Mouse (Mus musculus) CH12.LX (cell line): Measurements from ENCODE around the gene Eif4e1b. TPM values are rescaled to one million over a fixed set of nuclear protein-coding genes. Genes with fewer than 3 reads are reported as not detected.

Source experiments
- DNase-seq: peaks from one replicate; pipeline ENCODE4 v3.0.0-alpha.2; 2013; ENCODE audit errors: extremely low read depth
- H3K27ac ChIP-seq: 2 replicates; pipeline ENCODE4 v1.5.1; 2012; ENCODE audit warnings: low read depth, mild to moderate bottlenecking, control low read depth, moderate library complexity; ENCODE audit not compliant: insufficient read depth
- H3K27me3 ChIP-seq: replicated peaks from 2 replicates; pipeline ENCODE3; 2012; ENCODE audit warnings: inconsistent platforms
- H3K36me3 ChIP-seq, 2 experiments: replicated peaks in 1 of 2; 2 replicates each; pipeline versions ENCODE3 to v1.6.1; 2012; ENCODE audit warnings: inconsistent platforms in 1 of 2, low read length in 1 of 2, mild to moderate bottlenecking in 1 of 2, mixed read lengths in 1 of 2, moderate library complexity in 1 of 2; ENCODE audit not compliant: control insufficient read depth in 1 of 2, insufficient read depth in 1 of 2
- H3K4me1 ChIP-seq, 2 experiments: 2 replicates each; pipeline ENCODE4 v1.6.1; 2012; ENCODE audit warnings: inconsistent platforms in 1 of 2, moderate library complexity in 1 of 2; ENCODE audit not compliant: insufficient read depth in 2 of 2, control insufficient read depth in 1 of 2
- H3K4me2 ChIP-seq: 2 replicates; pipeline ENCODE4 v1.6.1; 2012; ENCODE audit warnings: low read depth, mild to moderate bottlenecking, control low read depth; ENCODE audit not compliant: poor library complexity, insufficient read depth, severe bottlenecking
- H3K4me3 ChIP-seq, 3 experiments: fragments of 150-350 bp in 1 of 3; sonication (generic) in 1 of 3; replicated peaks in 1 of 3; 2 replicates each; pipeline versions ENCODE3 to v1.5.1; 2011 to 2012; ENCODE audit warnings: low read depth in 2 of 3, low read length in 2 of 3, mild to moderate bottlenecking in 2 of 3, moderate library complexity in 2 of 3, control low read depth in 1 of 3, improper control_type of control experiment in 1 of 3, inconsistent platforms in 1 of 3, mixed read lengths in 1 of 3; ENCODE audit not compliant: poor library complexity in 1 of 3
- H3K79me2 ChIP-seq: replicated peaks from 2 replicates; pipeline ENCODE4 v1.6.1; 2012; ENCODE audit warnings: mild to moderate bottlenecking, moderate library complexity; ENCODE audit not compliant: control insufficient read depth, poor library complexity, insufficient read depth, severe bottlenecking; ENCODE audit errors: extremely low read depth
- H3K9ac ChIP-seq: 2 replicates; pipeline ENCODE4 v1.6.1; 2012; ENCODE audit warnings: low read depth, mild to moderate bottlenecking, control low read depth, moderate library complexity; ENCODE audit not compliant: insufficient read depth
- H3K9me3 ChIP-seq: replicated peaks from 2 replicates; pipeline ENCODE3; 2012; ENCODE audit warnings: low read length, inconsistent platforms, mixed read lengths
- BHLHE40 ChIP-seq: IDR thresholded peaks from 2 replicates; pipeline ENCODE4 v1.6.1; 2011; ENCODE audit warnings: mild to moderate bottlenecking, low read depth, low read length, improper control_type of control experiment
- CHD1 ChIP-seq: IDR thresholded peaks from 2 replicates; pipeline ENCODE4 v1.6.1; 2012; ENCODE audit warnings: low read depth, low read length, improper control_type of control experiment, inconsistent platforms
- E2F4 ChIP-seq: IDR thresholded peaks from 2 replicates; pipeline ENCODE4 v1.6.1; 2011; ENCODE audit warnings: low read depth, low read length, improper control_type of control experiment; ENCODE audit not compliant: insufficient replicate concordance
- ELF1 ChIP-seq: IDR thresholded peaks from 2 replicates; pipeline ENCODE4 v1.6.1; 2014; ENCODE audit warnings: low read depth, mild to moderate bottlenecking, inconsistent platforms, low read length, improper control_type of control experiment
- ETS1 ChIP-seq: conservative IDR thresholded peaks from 2 replicates; pipeline ENCODE4 v1.6.1; 2012; ENCODE audit warnings: low read depth, mild to moderate bottlenecking, inconsistent platforms, low read length, improper control_type of control experiment, moderate library complexity
- GABPA ChIP-seq: IDR thresholded peaks from 2 replicates; pipeline ENCODE4 v1.6.1; 2012; ENCODE audit warnings: low read depth, low read length, improper control_type of control experiment, inconsistent platforms; ENCODE audit not compliant: insufficient replicate concordance
- HCFC1 ChIP-seq: IDR thresholded peaks from 2 replicates; pipeline ENCODE4 v1.6.1; 2012; ENCODE audit warnings: low read depth, mild to moderate bottlenecking, inconsistent platforms, low read length, improper control_type of control experiment
- IRF4 ChIP-seq: IDR thresholded peaks from 2 replicates; pipeline ENCODE4 v1.6.1; 2014; ENCODE audit warnings: low read depth, mild to moderate bottlenecking, inconsistent platforms, low read length, improper control_type of control experiment
- JUN ChIP-seq: IDR thresholded peaks from 2 replicates; pipeline ENCODE4 v1.6.1; 2011; ENCODE audit warnings: low read depth, mild to moderate bottlenecking, low read length, improper control_type of control experiment, moderate library complexity; ENCODE audit not compliant: insufficient read depth
- JUND ChIP-seq: conservative IDR thresholded peaks from 2 replicates; pipeline ENCODE4 v1.6.1; 2011; ENCODE audit warnings: low read depth, low read length, improper control_type of control experiment
- MAFK ChIP-seq: IDR thresholded peaks from 2 replicates; pipeline ENCODE4 v1.6.1; 2011; ENCODE audit warnings: low read length, improper control_type of control experiment; ENCODE audit not compliant: insufficient replicate concordance
- MEF2A ChIP-seq: IDR thresholded peaks from 2 replicates; pipeline ENCODE4 v1.6.1; 2014; ENCODE audit warnings: low read depth, mild to moderate bottlenecking, inconsistent platforms, low read length, improper control_type of control experiment, borderline replicate concordance
- MXI1 ChIP-seq: IDR thresholded peaks from 2 replicates; pipeline ENCODE4 v1.6.1; 2011; ENCODE audit warnings: mild to moderate bottlenecking, low read depth, low read length, improper control_type of control experiment
- MYC ChIP-seq: IDR thresholded peaks from 2 replicates; pipeline ENCODE4 v1.6.1; 2011; ENCODE audit warnings: low read depth, mild to moderate bottlenecking, improper control_type of control experiment, low read length
- NELFE ChIP-seq: IDR thresholded peaks from 2 replicates; pipeline ENCODE4 v1.6.1; 2011; ENCODE audit warnings: low read depth, low read length, improper control_type of control experiment
- PAX5 ChIP-seq: IDR thresholded peaks from 2 replicates; pipeline ENCODE4 v1.6.1; 2012; ENCODE audit warnings: low read length, inconsistent platforms, mixed read lengths
- RAD21 ChIP-seq: IDR thresholded peaks from 2 replicates; pipeline ENCODE4 v1.6.1; 2011; ENCODE audit warnings: low read depth, mild to moderate bottlenecking, low read length, improper control_type of control experiment, moderate library complexity
- RCOR1 ChIP-seq: conservative IDR thresholded peaks from 2 replicates; pipeline ENCODE4 v1.6.1; 2012; ENCODE audit warnings: low read depth, mild to moderate bottlenecking, inconsistent platforms, low read length, improper control_type of control experiment
- TBP ChIP-seq: conservative IDR thresholded peaks from 2 replicates; pipeline ENCODE4 v1.6.1; 2011; ENCODE audit warnings: low read depth, low read length, improper control_type of control experiment
- TCF12 ChIP-seq: IDR thresholded peaks from 2 replicates; pipeline ENCODE4 v1.6.1; 2014; ENCODE audit warnings: low read depth, mild to moderate bottlenecking, inconsistent platforms, low read length, improper control_type of control experiment
- USF1 ChIP-seq: IDR thresholded peaks from 2 replicates; pipeline ENCODE4 v1.6.1; 2014; ENCODE audit warnings: low read depth, mild to moderate bottlenecking, inconsistent platforms, low read length, improper control_type of control experiment
- USF2 ChIP-seq: conservative IDR thresholded peaks from 2 replicates; pipeline ENCODE4 v1.6.1; 2011; ENCODE audit warnings: low read depth, low read length, improper control_type of control experiment
- ZMIZ1 ChIP-seq: IDR thresholded peaks from 2 replicates; pipeline ENCODE4 v1.6.1; 2012; ENCODE audit warnings: low read depth, mild to moderate bottlenecking, inconsistent platforms, low read length, improper control_type of control experiment
- dilution Hi-C: fragments of 300-500 bp; cut with MboI; formaldehyde crosslinking; loops from 2 replicates; pipeline ENCODE4 v1.14.3; 2020; ENCODE audit warnings: low sequenced_read_pairs; ENCODE audit not compliant: extremely low pct_unique_long_range_greater_than_20kb, extremely low pct_ligation_motif_present
- in situ Hi-C: fragments of 300-500 bp; cut with MboI; formaldehyde crosslinking; loops from 3 replicates; pipeline ENCODE4 v1.14.3; 2019; ENCODE audit warnings: low sequenced_read_pairs, low pct_ligation_motif_present, low pct_unique_long_range_greater_than_20kb, mixed read lengths
- polyA plus RNA-seq: library from polyadenylated mRNA; unstranded; fragments of >175 nt; gene quantifications from 2 replicates; pipeline ENCODE4 v1.2.1, GENCODE M21; 2012; ENCODE audit warnings: low read depth; ENCODE audit not compliant: insufficient read length
- total RNA-seq, 2 experiments: library from RNA; depleted of rRNA; stranded (reverse); fragments of 300-350 nt in 1 of 2; fragments of >200 nt in 1 of 2; gene quantifications; 2 replicates each; pipeline ENCODE4 v1.2.3; 2012 to 2014

Gene Eif4e1b
- total and polyA plus RNA-seq, 3 experiments = not detected

GRCm38 (mm10) chr13:54828508-54828907 is 44.7 kb downstream of the Eif4e1b start:
- dilution Hi-C loops (no loop called here), in situ Hi-C loops (no loop called here)
- Histone ChIP-seq H3K36me3 (no peaks in the 10 kb centered on the region), H3K79me2 (no peaks in the 10 kb centered on the region), H3K4me2 (no peak overlapping the region), H3K4me3 (no peak overlapping the region), H3K4me1 (no peaks in the 10 kb centered on the region), H3K27ac (no peak overlapping the region), H3K27me3 (peaks cover 39% of the 10 kb centered on the region), H3K9ac (no peak overlapping the region)
- no peak for DNase-seq
- TF ChIP-seq BHLHE40 = no peak
- TF ChIP-seq MAFK = no peak
- TF ChIP-seq USF1 = no peak
- TF ChIP-seq CHD1 = no peak
- TF ChIP-seq ZMIZ1 = no peak
- TF ChIP-seq GABPA = no peak
- TF ChIP-seq, all 38 proteins: peak for 0
- peaks cover 5% of the 10 kb centered on the region for H3K9me3 ChIP-seq

- TF ChIP-seq NELFE (no peak), MXI1 (no peak), TCF12 (no peak), JUN (no peak), CHD1 (no peak), MAFK (no peak)
- TF ChIP-seq, all 38 proteins: peak for 0
- dilution Hi-C loops = no loop called here
- H3K27ac ChIP-seq = no peak overlapping the region
- no peak overlapping the region for H3K4me3 ChIP-seq
- H3K4me2 ChIP-seq = no peak overlapping the region
- H3K9me3 ChIP-seq = peaks cover 5% of the 10 kb centered on the region
- H3K36me3 ChIP-seq = no peaks in the 10 kb centered on the region
- no peak for DNase-seq
- H3K79me2 ChIP-seq = no peaks in the 10 kb centered on the region
- in situ Hi-C loops = no loop called here
- no peak overlapping the region for H3K9ac ChIP-seq
- no peaks in the 10 kb centered on the region for H3K4me1 ChIP-seq
- H3K27me3 ChIP-seq = peaks cover 41% of the 10 kb centered on the region
Measured at GRCm38 (mm10) chr13:54829450-54829849, 45.7 kb downstream of the Eif4e1b start.

- H3K9ac ChIP-seq = no peak overlapping the region
- no peak overlapping the region for H3K27ac ChIP-seq
- dilution Hi-C loops (no loop called here), in situ Hi-C loops (no loop called here)
- peaks cover 6% of the 10 kb centered on the region for H3K9me3 ChIP-seq
- peaks cover 76% of the 10 kb centered on the region for H3K27me3 ChIP-seq
- H3K36me3 ChIP-seq = no peaks in the 10 kb centered on the region
- H3K4me1 ChIP-seq = no peaks in the 10 kb centered on the region
- H3K4me2 ChIP-seq = no peak overlapping the region
- H3K79me2 ChIP-seq = no peaks in the 10 kb centered on the region
- H3K4me3 ChIP-seq = no peak overlapping the region
- no peak for DNase-seq
- TF ChIP-seq MEF2A (no peak), MAFK (no peak), RAD21 (no peak), ELF1 (no peak), CHD1 (no peak), MYC (no peak), USF2 (no peak), NELFE (no peak), JUND (no peak), IRF4 (no peak), E2F4 (no peak), TBP (no peak), TCF12 (no peak), BHLHE40 (no peak), PAX5 (no peak), RCOR1 (no peak), ETS1 (no peak), HCFC1 (no peak), MXI1 (no peak)
Measured at GRCm38 (mm10) chr13:54836351-54837030, 52.7 kb downstream of the Eif4e1b start.
